Mouse (Mus musculus): Measurements from ENCODE around the gene Slco1c1.

DNA sequence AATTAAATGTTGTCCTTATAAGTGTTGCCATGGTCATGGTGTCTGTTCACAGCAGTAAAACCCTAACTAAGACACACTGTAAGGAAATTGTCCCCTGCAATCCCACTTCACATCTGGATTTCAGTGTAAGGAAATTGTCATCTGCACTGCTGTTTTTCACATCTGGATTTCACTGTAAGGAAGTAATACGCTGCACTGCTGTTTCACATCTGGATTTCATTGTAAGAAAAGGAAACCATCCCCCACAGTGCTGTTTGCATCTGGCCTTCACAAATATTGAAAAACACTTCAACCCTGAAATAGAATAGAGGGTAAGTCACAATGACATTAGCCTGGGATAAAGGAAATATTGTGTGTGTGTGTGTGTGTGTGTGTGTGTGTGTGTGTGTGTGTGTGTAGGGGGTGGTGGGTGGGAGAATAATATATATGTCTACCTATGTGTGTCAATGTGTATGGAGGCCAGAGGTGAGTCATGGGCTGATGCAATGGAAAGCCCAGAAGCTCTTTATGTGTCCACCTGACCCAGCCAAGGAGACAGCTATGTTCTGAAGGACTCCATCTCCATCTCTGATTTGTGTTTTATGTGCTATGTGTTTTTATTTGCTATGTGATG is 60.7 kb downstream of the Slco1c1 start:
- TF ChIP-seq CTCF (IDR thresholded peaks at IDR 0.05; ENCODE audit: low read depth), result no peak
- no peak for TF ChIP-seq EP300 (IDR thresholded peaks at IDR 0.05; ENCODE audit: low read depth)
